Mouse (Mus musculus): ENCODE data around the gene Npr1. TPM values are rescaled to one million over a fixed set of nuclear protein-coding genes. Genes with fewer than 3 reads are reported as not detected.

The Npr1 gene
- polyA plus RNA-seq, 1 experiment: 64.8 TPM

- Histone ChIP-seq H3K27ac (ENCODE audit: control insufficient read depth, insufficient read depth, low read depth, low read length) (peak overlapping the region; percentile 80), H3K27me3 (ENCODE audit: control insufficient read depth, insufficient read depth, low read length) (no peaks in the 10 kb centered on the region), H3K4me3 (ENCODE audit: control insufficient read depth, low read depth, low read length) (peak overlapping the region; percentile 100; the same call in 1 of the 2 replicates), H3K36me3 (ENCODE audit: control insufficient read depth, insufficient read depth, low read length) (peaks cover 7% of the 10 kb centered on the region), H3K4me1 (ENCODE audit: control insufficient read depth, insufficient read depth, low read length) (peaks cover 13% of the 10 kb centered on the region)
- TF ChIP-seq POLR2A (IDR thresholded peaks at IDR 0.05; ENCODE audit: control insufficient read depth, low read depth, low read length) (no peak), CTCF (IDR thresholded peaks at IDR 0.05; ENCODE audit: control insufficient read depth, insufficient read depth, insufficient replicate concordance, low read depth, low read length) (no peak)
Measured at GRCm38 (mm10) chr3:90509747-90510123, 44.1 kb upstream of the Npr1 start.

GRCm38 (mm10) chr3:90508950-90509746 lies 43.5 kb upstream of the Npr1 start, which contains the start of gene Chtop:
Gene Chtop (minus strand): TSS chr3:90509498.
- TF ChIP-seq POLR2A (IDR thresholded peaks at IDR 0.05; ENCODE audit: control insufficient read depth, low read depth, low read length) (peak; percentile 85), CTCF (IDR thresholded peaks at IDR 0.05; ENCODE audit: control insufficient read depth, insufficient read depth, insufficient replicate concordance, low read depth, low read length) (0 out of 2 replicates have a peak, but pooled peaks have one; percentile 3)
- Histone ChIP-seq H3K36me3 (ENCODE audit: control insufficient read depth, insufficient read depth, low read length) (peaks cover 7% of the 10 kb centered on the region), H3K27ac (ENCODE audit: control insufficient read depth, insufficient read depth, low read depth, low read length) (peak within 1 kb of the TSS; percentile 99), H3K4me3 (ENCODE audit: control insufficient read depth, low read depth, low read length) (peak within 1 kb of the TSS; percentile 100), H3K4me1 (ENCODE audit: control insufficient read depth, insufficient read depth, low read length) (peaks cover 7% of the 10 kb centered on the region), H3K27me3 (ENCODE audit: control insufficient read depth, insufficient read depth, low read length) (no peaks in the 10 kb centered on the region)

- H3K27ac ChIP-seq (ENCODE audit: control insufficient read depth, insufficient read depth, low read depth, low read length): peak overlapping the region; percentile 99
- H3K27me3 ChIP-seq (ENCODE audit: control insufficient read depth, insufficient read depth, low read length): no peaks in the 10 kb centered on the region
- peaks cover 7% of the 10 kb centered on the region for H3K36me3 ChIP-seq (ENCODE audit: control insufficient read depth, insufficient read depth, low read length)
- peaks cover 2% of the 10 kb centered on the region; the same call in 1 of the 2 replicates for H3K4me1 ChIP-seq (ENCODE audit: control insufficient read depth, insufficient read depth, low read length)
- H3K4me3 ChIP-seq (ENCODE audit: control insufficient read depth, low read depth, low read length): peak overlapping the region; percentile 100
- TF ChIP-seq CTCF (IDR thresholded peaks at IDR 0.05; ENCODE audit: control insufficient read depth, insufficient read depth, insufficient replicate concordance, low read depth, low read length) (no peak), POLR2A (IDR thresholded peaks at IDR 0.05; ENCODE audit: control insufficient read depth, low read depth, low read length) (no peak)
Measured at GRCm38 (mm10) chr3:90508287-90508949, 42.8 kb upstream of the Npr1 start.

DNA sequence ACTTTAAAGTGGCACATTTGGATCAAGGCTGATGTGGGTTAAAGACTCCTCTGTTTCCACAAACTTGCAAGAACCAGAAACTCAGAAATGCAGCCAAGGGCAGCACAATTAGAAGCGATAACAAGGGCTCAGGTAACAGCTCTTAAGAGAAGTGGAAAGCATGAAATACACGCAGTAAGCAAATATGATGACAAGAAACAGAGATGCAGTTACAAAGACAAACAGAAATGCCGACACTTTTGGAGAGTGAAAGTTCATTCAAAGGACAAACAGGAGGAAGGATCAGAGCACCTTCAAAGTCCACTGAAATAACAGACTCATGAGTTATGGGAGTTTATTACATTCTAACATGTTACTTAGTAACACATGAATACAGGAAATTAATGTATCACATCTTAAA lies 40.7 kb upstream of the Npr1 start:
- no peaks in the 10 kb centered on the region for H3K27me3 ChIP-seq (ENCODE audit: control insufficient read depth, insufficient read depth, low read length)
- H3K4me1 ChIP-seq (ENCODE audit: control insufficient read depth, insufficient read depth, low read length): peaks cover 2% of the 10 kb centered on the region; the same call in 1 of the 2 replicates
- no peak overlapping the region for H3K4me3 ChIP-seq (ENCODE audit: control insufficient read depth, low read depth, low read length)
- peaks cover 7% of the 10 kb centered on the region for H3K36me3 ChIP-seq (ENCODE audit: control insufficient read depth, insufficient read depth, low read length)
- TF ChIP-seq POLR2A (IDR thresholded peaks at IDR 0.05; ENCODE audit: control insufficient read depth, low read depth, low read length): no peak
- no peak for TF ChIP-seq CTCF (IDR thresholded peaks at IDR 0.05; ENCODE audit: control insufficient read depth, insufficient read depth, insufficient replicate concordance, low read depth, low read length)
- H3K27ac ChIP-seq (ENCODE audit: control insufficient read depth, insufficient read depth, low read depth, low read length): no peak overlapping the region

DNA sequence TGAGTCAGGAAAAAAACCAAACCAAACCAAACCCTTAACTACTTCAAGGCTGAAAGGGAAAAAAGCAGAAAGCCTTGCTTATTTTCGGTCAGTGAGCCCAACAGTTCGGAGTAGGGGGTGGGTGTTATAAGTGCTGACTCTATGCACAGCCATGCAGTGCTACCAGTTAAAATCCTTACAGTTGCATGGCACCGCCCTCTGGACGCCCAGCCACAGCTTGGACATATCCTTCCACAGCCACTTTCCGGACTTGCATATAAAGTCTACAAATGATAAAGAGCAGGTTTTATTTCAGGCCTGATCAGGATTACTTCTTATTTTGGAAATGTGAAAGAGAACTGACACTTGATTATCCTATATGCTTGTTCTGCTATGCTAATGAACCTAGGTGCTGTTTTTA lies 39.5 kb upstream of the Npr1 start:
- H3K36me3 ChIP-seq (ENCODE audit: control insufficient read depth, insufficient read depth, low read length): peaks cover 7% of the 10 kb centered on the region
- no peak overlapping the region for H3K4me3 ChIP-seq (ENCODE audit: control insufficient read depth, low read depth, low read length)
- TF ChIP-seq POLR2A (IDR thresholded peaks at IDR 0.05; ENCODE audit: control insufficient read depth, low read depth, low read length): no peak
- no peak overlapping the region for H3K27ac ChIP-seq (ENCODE audit: control insufficient read depth, insufficient read depth, low read depth, low read length)
- H3K27me3 ChIP-seq (ENCODE audit: control insufficient read depth, insufficient read depth, low read length): no peaks in the 10 kb centered on the region
- peaks cover 2% of the 10 kb centered on the region; the same call in 1 of the 2 replicates for H3K4me1 ChIP-seq (ENCODE audit: control insufficient read depth, insufficient read depth, low read length)

GRCm38 (mm10) chr3:90503444-90503843 lies 37.8 kb upstream of the Npr1 start:
- TF ChIP-seq POLR2A (IDR thresholded peaks at IDR 0.05; ENCODE audit: control insufficient read depth, low read depth, low read length) (no peak), CTCF (IDR thresholded peaks at IDR 0.05; ENCODE audit: control insufficient read depth, insufficient read depth, insufficient replicate concordance, low read depth, low read length) (no peak)
- no peaks in the 10 kb centered on the region for H3K27me3 ChIP-seq (ENCODE audit: control insufficient read depth, insufficient read depth, low read length)
- H3K36me3 ChIP-seq (ENCODE audit: control insufficient read depth, insufficient read depth, low read length): peaks cover 7% of the 10 kb centered on the region
- H3K27ac ChIP-seq (ENCODE audit: control insufficient read depth, insufficient read depth, low read depth, low read length): no peak overlapping the region
- no peak overlapping the region for H3K4me3 ChIP-seq (ENCODE audit: control insufficient read depth, low read depth, low read length)
- H3K4me1 ChIP-seq (ENCODE audit: control insufficient read depth, insufficient read depth, low read length): peaks cover 2% of the 10 kb centered on the region; the same call in 1 of the 2 replicates

GRCm38 (mm10) chr3:90497597-90497996 lies 31.9 kb upstream of the Npr1 start:
- Histone ChIP-seq H3K4me1 (ENCODE audit: control insufficient read depth, insufficient read depth, low read length) (no peaks in the 10 kb centered on the region), H3K4me3 (ENCODE audit: control insufficient read depth, low read depth, low read length) (no peak overlapping the region), H3K27me3 (ENCODE audit: control insufficient read depth, insufficient read depth, low read length) (no peaks in the 10 kb centered on the region), H3K27ac (ENCODE audit: control insufficient read depth, insufficient read depth, low read depth, low read length) (no peak overlapping the region), H3K36me3 (ENCODE audit: control insufficient read depth, insufficient read depth, low read length) (0 out of 2 replicates have a peak, but pooled peaks cover 1% of the 10 kb centered on the region)
- TF ChIP-seq POLR2A (IDR thresholded peaks at IDR 0.05; ENCODE audit: control insufficient read depth, low read depth, low read length): no peak

All from testis, adult 2 months (tissue).